Mouse (Mus musculus) heart, adult 8-10 months (tissue): ENCODE results near the gene Tmem136. TPM values are rescaled to one million over a fixed set of nuclear protein-coding genes. Genes with fewer than 3 reads are reported as not detected.
A peak's percentile ranks its signal among the peaks of the same experiment; 100 is the strongest.

ENCODE experiments used
- DNase-seq: peaks from one replicate; pipeline ENCODE4 v3.0.0; 2022; ENCODE audit warnings: low spot score
- total RNA-seq, 4 experiments: library from RNA; stranded (reverse); gene quantifications; 2 replicates each; pipeline ENCODE4 v1.2.4; 2022

The Tmem136 gene
- total RNA-seq, 4 experiments from 2014 or later, result 3.9 to 7.5 (median 6.6) TPM

DNA sequence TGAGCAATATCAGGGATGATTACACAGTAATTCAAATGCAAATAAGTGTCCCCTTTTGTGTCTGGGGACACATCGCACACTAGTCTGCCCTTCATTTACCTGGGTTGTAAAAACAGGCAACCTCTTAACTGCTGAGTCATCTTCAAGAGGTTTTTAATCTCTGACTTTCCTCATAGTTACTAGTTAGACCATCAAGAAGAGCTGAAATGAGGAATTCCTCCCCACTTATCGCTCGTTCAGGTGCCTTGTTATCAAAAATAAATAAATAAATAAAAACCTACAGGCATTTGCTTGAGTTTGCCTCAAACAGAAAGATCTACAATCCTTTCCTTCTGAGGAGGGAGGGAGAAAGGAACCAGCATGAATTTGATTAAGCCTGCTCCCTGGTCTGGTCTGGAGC, 7.6 kb downstream of the Tmem136 start:
- DNase-seq, result no peak

GRCm38 (mm10) chr9:43108081-43108480, 8.3 kb downstream of the Tmem136 start:
- no peak for DNase-seq

DNA sequence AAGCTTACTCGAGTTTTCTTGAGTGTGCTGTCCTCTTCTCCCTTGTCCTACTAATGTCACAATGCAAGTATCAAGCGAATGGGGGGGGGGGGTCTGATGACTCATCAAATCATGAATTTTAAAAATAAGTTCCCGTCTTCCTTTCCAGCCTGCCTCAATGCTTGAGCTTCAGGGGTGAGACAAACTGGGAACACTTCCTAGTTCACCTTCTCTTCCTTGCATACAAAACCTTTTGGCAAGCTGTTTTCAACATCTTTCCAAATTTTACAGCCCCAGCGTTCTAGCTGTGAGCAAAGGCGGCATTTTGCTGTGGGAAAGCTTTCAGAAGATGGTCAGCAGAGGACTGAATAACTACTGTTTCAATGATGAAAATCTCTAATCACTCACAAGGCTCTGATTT, 8.8 kb downstream of the Tmem136 start:
- DNase-seq, result no peak

DNA sequence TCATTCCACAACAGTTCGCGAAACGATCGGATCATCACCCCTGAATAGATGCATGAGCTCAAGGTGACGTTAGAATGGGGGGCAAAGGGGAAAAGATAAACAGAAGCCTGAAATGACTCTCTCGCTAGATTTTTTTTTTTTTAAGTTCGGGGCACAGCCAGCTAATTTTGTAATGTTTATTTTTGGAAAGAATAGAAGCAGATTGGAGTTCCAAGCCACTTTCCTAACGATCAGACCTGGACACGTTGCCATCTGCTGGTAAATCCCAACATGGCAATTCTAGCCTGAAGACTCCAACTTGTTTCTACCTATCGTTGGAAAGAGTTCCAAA, 9.2 kb downstream of the Tmem136 start, which contains the start of gene Arhgef12:
TSS of gene Arhgef12 (minus strand) at position 53 of the 331 bp plus-strand sequence.
- peak; percentile 87 for DNase-seq

DNA sequence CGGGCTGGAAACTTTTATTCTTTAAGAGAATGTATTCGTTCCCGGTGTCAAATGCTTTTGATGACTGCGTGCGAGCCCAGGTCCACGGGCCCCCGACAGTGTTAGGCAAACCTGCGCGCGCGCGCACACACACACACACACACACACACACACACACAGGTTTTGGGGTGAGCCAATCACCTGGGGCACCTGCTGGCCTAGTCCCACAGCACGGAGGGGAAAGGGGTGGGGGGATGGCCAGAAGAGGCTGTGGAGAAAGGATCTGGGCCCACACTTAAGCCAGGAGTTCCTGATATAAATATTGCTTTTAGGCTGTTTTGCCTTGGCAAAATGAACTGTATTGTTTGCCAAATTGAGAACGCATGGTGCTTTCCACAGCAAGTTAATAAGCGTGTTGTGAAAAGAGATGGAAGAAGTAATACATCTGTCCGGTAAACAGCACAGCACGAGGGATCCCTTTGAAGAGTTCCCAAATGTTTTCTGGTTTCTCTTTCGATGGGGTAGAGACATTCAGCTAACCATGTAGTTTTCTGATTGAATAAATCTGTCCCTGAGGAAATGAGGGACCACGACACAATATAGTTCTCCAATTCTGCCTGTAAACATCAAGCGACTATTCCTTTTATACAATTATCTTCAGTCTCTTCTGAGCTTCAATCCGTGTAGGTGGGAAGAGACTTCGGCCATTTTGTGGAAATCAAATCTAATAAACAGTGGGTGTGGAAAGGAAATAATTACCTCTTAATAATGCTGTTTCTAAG, 9.8 kb downstream of the Tmem136 start:
- peak; percentile 58 for DNase-seq

GRCm38 (mm10) chr9:43105664-43106361, 10.6 kb downstream of the Tmem136 start:
- peak; percentile 94 for DNase-seq

GRCm38 (mm10) chr9:43104873-43105663, 11.3 kb downstream of the Tmem136 start:
- DNase-seq, result peak; percentile 53

GRCm38 (mm10) chr9:43104526-43104872, 11.9 kb downstream of the Tmem136 start:
- no peak for DNase-seq

- DNase-seq, result peak; percentile 41
Measured at GRCm38 (mm10) chr9:43103675-43104299, 12.6 kb downstream of the Tmem136 start.

DNA sequence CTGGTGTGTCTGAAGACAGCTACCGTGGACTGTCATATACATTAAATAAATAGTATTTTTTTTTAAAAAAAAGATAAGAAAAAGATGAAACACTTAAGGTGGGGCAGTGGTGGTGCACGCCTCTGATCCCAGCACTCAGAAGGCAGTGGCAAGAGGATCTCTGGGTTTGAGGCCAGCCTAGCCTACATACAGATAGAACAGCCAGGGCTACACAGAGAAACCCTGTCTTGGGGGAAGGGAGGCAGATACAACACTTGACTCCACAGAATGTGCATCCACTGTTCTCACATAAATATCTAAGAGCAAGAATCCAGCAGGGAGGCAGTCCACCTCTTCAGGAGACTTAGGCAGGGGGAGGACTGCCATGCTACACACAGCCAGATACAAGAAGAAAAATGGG, 13.4 kb downstream of the Tmem136 start:
- DNase-seq, result no peak

GRCm38 (mm10) chr9:43101936-43102595, 14.3 kb downstream of the Tmem136 start:
- DNase-seq, result peak; percentile 58

GRCm38 (mm10) chr9:43098922-43099321, 17.4 kb downstream of the Tmem136 start:
- DNase-seq, result peak; percentile 60

DNA sequence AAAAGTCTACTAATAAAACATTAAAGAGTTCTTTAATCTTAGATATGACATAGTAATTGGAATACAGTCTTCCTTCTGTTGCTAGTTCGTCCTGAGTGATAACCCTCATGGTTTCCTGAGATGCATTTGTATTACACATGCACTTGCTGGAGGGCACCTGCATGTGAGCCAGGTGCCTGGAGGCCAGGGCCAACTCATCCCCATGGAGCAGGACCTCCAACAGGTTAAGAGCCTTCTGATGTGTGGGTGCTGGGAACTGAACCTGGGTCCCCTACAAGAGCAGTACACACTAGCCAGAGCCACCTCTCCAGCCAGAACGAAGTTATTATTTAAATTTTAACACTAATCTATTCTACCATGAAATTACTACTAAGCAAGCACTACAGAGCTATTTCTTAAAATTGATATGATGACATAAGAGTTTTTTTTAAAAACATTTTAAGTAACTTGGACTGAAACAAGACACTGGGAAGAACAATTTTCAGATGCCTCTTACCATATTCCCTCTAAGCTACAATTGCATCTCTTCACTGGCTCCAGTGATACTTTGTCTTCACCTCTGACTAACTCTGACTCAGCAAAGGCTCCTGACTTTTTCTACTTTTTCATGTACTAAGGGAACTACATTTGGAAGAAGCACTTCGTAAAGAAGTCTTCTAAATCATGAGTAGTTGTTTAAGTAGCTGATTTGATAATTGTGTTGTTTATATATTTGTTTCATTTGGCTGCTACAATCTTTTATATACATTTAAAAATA, 18.4 kb downstream of the Tmem136 start:
- no peak for DNase-seq

GRCm38 (mm10) chr9:43096337-43096736, 20.0 kb downstream of the Tmem136 start:
- no peak for DNase-seq

DNA sequence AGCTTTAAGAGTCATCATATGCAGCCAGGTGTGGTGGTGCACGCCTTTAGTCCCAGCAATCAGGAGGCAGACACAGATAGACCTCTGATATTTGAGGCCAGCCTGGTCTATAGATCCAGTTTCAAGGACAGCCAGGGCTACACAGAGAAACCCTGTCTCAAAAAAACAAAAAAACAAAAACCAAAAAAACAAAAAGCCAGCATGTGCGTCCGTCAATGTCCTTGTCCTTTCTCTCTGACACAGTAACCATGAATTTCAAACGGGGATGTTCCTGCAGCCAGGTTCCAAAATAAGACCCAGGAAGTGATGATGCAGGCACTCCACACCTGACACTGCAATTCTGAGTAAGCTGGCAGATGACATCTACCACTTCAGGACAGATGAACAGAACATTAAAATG, 21.5 kb downstream of the Tmem136 start:
- no peak for DNase-seq

DNA sequence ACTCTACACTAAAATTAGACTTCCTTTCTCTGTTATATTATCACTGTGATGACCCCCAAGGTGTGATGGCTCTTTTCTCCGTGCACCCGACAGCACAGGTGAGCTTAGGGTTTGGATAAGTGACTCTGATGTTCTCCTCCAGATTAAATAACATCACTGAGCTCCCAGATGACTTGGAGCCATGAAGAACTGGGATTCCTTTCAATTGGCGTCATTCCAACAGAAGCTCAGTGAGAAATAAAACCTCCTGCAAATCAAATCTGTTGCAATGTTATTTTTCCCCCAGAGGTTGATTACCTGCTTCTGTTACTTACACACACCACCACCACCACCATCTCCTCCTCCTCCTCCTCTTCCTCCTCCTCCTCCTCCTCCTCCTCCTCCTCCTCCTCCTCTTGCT, 22.6 kb downstream of the Tmem136 start:
- DNase-seq, result peak; percentile 54

DNA sequence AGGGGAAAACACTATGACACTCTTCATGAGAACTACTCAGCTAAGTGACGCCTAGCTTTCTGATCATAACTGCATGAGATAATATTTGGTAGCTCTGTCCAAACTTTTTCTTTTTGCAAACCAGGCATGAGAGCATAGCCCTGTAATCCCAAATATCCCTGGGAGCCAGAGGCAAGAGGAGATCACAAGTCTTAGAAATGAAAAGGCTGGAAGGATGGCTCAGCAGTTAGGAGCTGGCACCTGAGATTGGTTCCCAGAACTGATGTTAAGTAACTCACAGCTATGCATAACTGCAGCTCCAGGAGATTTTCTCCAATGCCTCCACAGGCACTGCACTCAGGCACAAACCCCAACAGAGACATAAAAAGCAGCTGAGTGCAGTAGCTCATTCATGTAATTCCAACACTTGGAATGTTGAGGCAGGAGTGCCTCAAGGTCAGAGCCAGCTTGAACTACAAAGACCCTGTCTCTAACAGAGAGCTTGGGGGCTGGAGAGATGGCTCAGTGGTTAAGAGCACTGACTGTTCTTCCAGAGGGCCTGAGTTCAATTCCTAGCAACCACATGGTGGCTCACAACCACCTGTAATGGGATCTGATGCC, 30.6 kb downstream of the Tmem136 start:
- no peak for DNase-seq

DNA sequence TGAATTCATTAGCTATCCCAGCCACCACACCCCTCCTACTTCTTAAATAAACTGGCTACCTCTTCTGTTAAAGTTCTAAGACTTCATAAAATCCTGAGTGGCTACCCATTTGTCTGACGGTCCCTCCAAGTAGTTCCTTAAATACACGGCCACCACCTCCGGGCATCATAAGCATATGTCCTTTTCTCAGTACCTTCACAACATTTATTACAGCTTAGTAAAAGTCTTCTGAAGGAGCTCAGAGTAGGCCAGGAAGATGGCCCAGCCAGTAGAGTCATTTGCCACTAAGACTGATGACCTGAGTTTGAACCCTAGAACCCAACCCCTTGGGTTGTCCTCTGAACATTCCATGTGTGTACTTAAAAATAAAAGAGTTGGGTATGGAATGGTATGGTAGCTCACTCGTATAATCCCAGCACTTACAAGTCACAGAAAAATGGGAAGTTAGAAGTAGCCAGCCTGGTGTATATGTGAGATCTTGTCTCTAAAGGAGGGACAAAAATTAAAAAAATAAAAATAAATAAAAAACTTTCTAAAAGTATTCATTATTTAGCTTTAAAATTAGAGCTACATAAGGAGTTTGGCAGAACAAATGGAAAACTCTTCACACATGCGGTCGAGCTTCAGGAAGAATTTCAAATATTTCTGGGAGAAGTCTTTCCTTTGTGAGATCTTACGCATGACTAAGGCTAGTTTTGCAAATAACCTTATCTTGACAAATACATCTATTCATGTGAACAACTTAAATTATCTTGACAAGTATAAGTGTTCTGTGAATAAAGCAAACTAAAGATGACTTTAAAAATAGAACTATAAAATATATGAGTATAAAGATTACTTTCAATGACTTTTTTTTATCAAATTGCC, 31.6 kb downstream of the Tmem136 start:
- no peak for DNase-seq

DNA sequence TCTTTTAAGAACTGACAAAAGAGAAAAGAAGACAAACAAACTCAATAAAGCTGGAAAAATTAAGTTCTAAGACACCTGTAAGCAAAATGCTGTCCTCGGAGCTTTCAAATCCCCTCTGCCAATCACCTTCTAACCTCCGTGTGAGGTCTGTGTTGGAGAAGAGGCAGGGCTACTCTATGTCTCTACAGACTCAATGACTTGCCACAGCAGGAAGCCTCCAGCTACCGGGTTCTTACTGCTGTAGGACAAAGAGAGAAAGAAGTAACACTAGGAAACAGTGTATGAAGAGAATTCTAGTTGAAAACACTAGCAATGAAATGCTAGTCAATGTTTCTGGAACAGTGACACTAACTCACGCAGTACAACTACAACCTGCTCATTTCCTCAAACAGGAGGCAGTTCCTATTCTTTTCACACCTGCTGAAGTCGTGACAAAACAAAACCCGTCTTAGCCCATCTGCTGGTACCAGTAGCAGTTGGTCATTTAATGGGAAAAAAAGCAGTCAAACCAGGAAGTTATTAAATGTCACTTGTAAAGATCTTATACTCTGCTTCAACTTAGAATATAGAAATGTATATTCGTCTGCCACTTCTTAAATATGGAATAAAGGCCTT, 32.8 kb downstream of the Tmem136 start:
- DNase-seq, result no peak
